In the genomic region with DNA sequence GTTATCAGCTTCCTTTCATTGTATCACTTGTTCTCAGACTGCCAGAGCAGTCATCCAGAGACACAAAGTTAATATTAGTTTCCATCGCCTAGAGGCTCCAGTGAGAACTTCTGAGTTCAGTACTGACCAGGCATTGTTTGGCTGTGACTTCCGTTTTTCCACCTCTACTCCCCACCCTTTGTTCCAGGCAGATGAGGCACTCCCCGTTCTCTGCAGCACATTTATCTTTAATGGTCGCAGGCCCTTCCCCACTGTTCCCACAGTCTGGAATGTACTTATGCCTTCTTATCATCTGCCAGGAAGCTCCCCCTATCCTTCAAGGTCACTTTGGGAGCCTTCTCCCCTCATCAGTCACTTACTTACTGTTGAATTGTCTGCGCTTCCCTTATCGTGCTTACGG, we compare ENCODE assay signal across 10 mouse cellular contexts.
DNase-seq lines count a peak whose midpoint lies in the region; ATAC-seq and TF ChIP-seq lines count a peak whose summit lies in the region.
"Had no signal": no experiment of that assay in that cellular context is flagged by ENCODE, and none has a peak within 500 bp of the region (broad histone marks: within the 10 kb centered on the region; RNA-seq: fewer than 3 reads in every experiment).

No protein-coding gene starts in this region.

- H3K4me1 ChIP-seq in heart, postnatal 0 days (ENCODE audit: control insufficient read depth, insufficient read depth): peaks cover 37% of the 10 kb centered on the region
- peaks cover 42% of the 10 kb centered on the region for H3K4me1 ChIP-seq in lung, embryonic 14.5 days (ENCODE audit: insufficient read depth)
- H3K4me1 ChIP-seq in hindbrain, embryonic 16.5 days (ENCODE audit: control insufficient read depth, insufficient read depth, low read depth, low read length): no peaks in the 10 kb centered on the region

- peak; percentile 70 for ATAC-seq in heart, postnatal 0 days (ENCODE audit: insufficient read depth, low read depth)
- ATAC-seq in lung, embryonic 14.5 days (ENCODE audit: insufficient read depth): peak; percentile 72
- no peak for ATAC-seq in hindbrain, embryonic 16.5 days

- H3K9me3 ChIP-seq in heart, postnatal 0 days (replicated peaks; ENCODE audit: control insufficient read depth, low read length): no peaks in the 10 kb centered on the region
- no peaks in the 10 kb centered on the region for H3K9me3 ChIP-seq in lung, embryonic 14.5 days (ENCODE audit: low read depth, low read length)
- H3K9me3 ChIP-seq in hindbrain, embryonic 16.5 days (ENCODE audit: control insufficient read depth, low read length): no peaks in the 10 kb centered on the region
- H3K9me3 ChIP-seq: embryonic facial prominence, embryonic 12.5 days had no signal

- no peaks in the 10 kb centered on the region for H3K27me3 ChIP-seq in heart, postnatal 0 days (ENCODE audit: control insufficient read depth, insufficient read depth, low read length)
- no peaks in the 10 kb centered on the region for H3K27me3 ChIP-seq in lung, embryonic 14.5 days (ENCODE audit: insufficient read depth, low read length)
- no peaks in the 10 kb centered on the region for H3K27me3 ChIP-seq in hindbrain, embryonic 16.5 days (replicated peaks; ENCODE audit: control insufficient read depth, insufficient read depth, low read length)
- H3K27me3 ChIP-seq: embryonic facial prominence, embryonic 12.5 days had no signal

- peak overlapping the region; percentile 26 for H3K4me2 ChIP-seq in heart, postnatal 0 days (ENCODE audit: low read depth, low read length)
- H3K4me2 ChIP-seq in lung, embryonic 14.5 days: peak overlapping the region; percentile 16; the same call in 1 of the 2 replicates
- H3K4me2 ChIP-seq in hindbrain, embryonic 16.5 days (ENCODE audit: low read length): no peak overlapping the region
- H3K4me2 ChIP-seq: embryonic facial prominence, embryonic 12.5 days had no signal

- WGBS in heart, postnatal 0 days: 8% methylated on average over 7 of the region's 7 CpGs
- 8% methylated on average over 7 of the region's 7 CpGs for WGBS in lung, embryonic 14.5 days
- 50% methylated on average over 7 of the region's 7 CpGs for WGBS in hindbrain, embryonic 16.5 days

- H3K36me3 ChIP-seq in heart, postnatal 0 days (replicated peaks; ENCODE audit: control insufficient read depth, insufficient read depth, low read length): no peaks in the 10 kb centered on the region
- no peaks in the 10 kb centered on the region for H3K36me3 ChIP-seq in lung, embryonic 14.5 days (ENCODE audit: insufficient read depth)
- no peaks in the 10 kb centered on the region for H3K36me3 ChIP-seq in hindbrain, embryonic 16.5 days (ENCODE audit: control insufficient read depth, insufficient read depth, low read length)
- H3K36me3 ChIP-seq: embryonic facial prominence, embryonic 12.5 days had no signal

- H3K4me3 ChIP-seq in heart, postnatal 0 days (ENCODE audit: low read depth, low read length): no peak overlapping the region
- H3K4me3 ChIP-seq in lung, embryonic 14.5 days (ENCODE audit: low read depth, low read length): no peak overlapping the region
- H3K4me3 ChIP-seq in hindbrain, embryonic 16.5 days (ENCODE audit: low read length): no peak overlapping the region
- H3K4me3 ChIP-seq: embryonic facial prominence, embryonic 12.5 days had no signal

- peak overlapping the region; percentile 72 for H3K27ac ChIP-seq in heart, postnatal 0 days (ENCODE audit: low read depth)
- peak overlapping the region; percentile 90 for H3K27ac ChIP-seq in lung, embryonic 14.5 days (ENCODE audit: low read depth)
- no peak overlapping the region for H3K27ac ChIP-seq in hindbrain, embryonic 16.5 days (ENCODE audit: low read depth, low read length)

- H3K9ac ChIP-seq in heart, postnatal 0 days (replicated peaks; ENCODE audit: low read depth, low read length): no peak overlapping the region
- no peak overlapping the region for H3K9ac ChIP-seq in lung, embryonic 14.5 days
- H3K9ac ChIP-seq in hindbrain, embryonic 16.5 days (ENCODE audit: low read depth, low read length): no peak overlapping the region
- H3K9ac ChIP-seq: embryonic facial prominence, embryonic 12.5 days had no signal

- DNase-seq in heart, adult 11 months: peak; percentile 95
- no peak for DNase-seq in heart, postnatal 14 days
- DNase-seq in ES-CJ7 (ENCODE audit: low read depth, low spot score): peak; percentile 62
- peak; percentile 81 for DNase-seq in heart, postnatal 0 days (ENCODE audit: low spot score)
- peak; percentile 75 for DNase-seq in lung, embryonic 14.5 days
- no peak for DNase-seq in left cerebral cortex, adult 8-10 months (ENCODE audit: low spot score in 2 of 2)
- no peak for DNase-seq in frontal cortex, postnatal 10 days (ENCODE audit: low spot score in 2 of 2)
- DNase-seq: midbrain, embryonic 14.5 days had no signal

- intact Hi-C loops in heart, postnatal 14 days (cut with DNase I): no loop called here

- no peak for TF ChIP-seq CTCF in heart, postnatal 0 days (IDR thresholded peaks at IDR 0.05; ENCODE audit: low read depth)
- 0 out of 2 replicates have a peak, but pooled peaks have one; percentile 23 for TF ChIP-seq CTCF in lung, embryonic 14.5 days (IDR thresholded peaks at IDR 0.05; ENCODE audit: low read depth)

- no peak for TF ChIP-seq EP300 in heart, postnatal 0 days (IDR thresholded peaks at IDR 0.05; ENCODE audit: low read depth)

Comparison
In these comparisons a context has a peak if more than half of its experiments do, and no peak if none do; other contexts are left out.
1. DNase-seq: peak in heart, adult 11 months (single experiment), ES-CJ7 (single experiment), heart, postnatal 0 days (single experiment) and lung, embryonic 14.5 days (single experiment); none in heart, postnatal 14 days (0 of 2), left cerebral cortex, adult 8-10 months (0 of 2) and frontal cortex, postnatal 10 days (0 of 2).